Mouse (Mus musculus): ENCODE results near the gene Gm45234. TPM values are rescaled to one million over a fixed set of nuclear protein-coding genes. Genes with fewer than 3 reads are reported as not detected.

The Gm45234 gene
- polyA plus RNA-seq, 1 experiment: 0.04 TPM

GRCm38 (mm10) chr6:124789519-124789918 lies 33.7 kb upstream of the Gm45234 start:
- no peaks in the 10 kb centered on the region for H3K9me3 ChIP-seq (ENCODE audit: control insufficient read depth, low read length)
- H3K4me1 ChIP-seq (ENCODE audit: control insufficient read depth): no peaks in the 10 kb centered on the region
- TF ChIP-seq TAL1 (IDR thresholded peaks at IDR 0.05; ENCODE audit: low read length) (no peak), GATA1 (IDR thresholded peaks at IDR 0.05; ENCODE audit: low read length) (no peak)
- no peaks in the 10 kb centered on the region; the same call in 1 of the 2 replicates for H3K27me3 ChIP-seq (ENCODE audit: control insufficient read depth)
- no peaks in the 10 kb centered on the region for H3K36me3 ChIP-seq (ENCODE audit: control insufficient read depth)
- no peak overlapping the region for H3K4me3 ChIP-seq (replicated peaks)

GRCm38 (mm10) chr6:124787722-124788121 lies 31.9 kb upstream of the Gm45234 start:
- H3K27me3 ChIP-seq (ENCODE audit: control insufficient read depth): no peaks in the 10 kb centered on the region; the same call in 1 of the 2 replicates
- H3K9me3 ChIP-seq (ENCODE audit: control insufficient read depth, low read length): no peaks in the 10 kb centered on the region
- TF ChIP-seq TAL1 (IDR thresholded peaks at IDR 0.05; ENCODE audit: low read length) (no peak), GATA1 (IDR thresholded peaks at IDR 0.05; ENCODE audit: low read length) (no peak)
- no peaks in the 10 kb centered on the region for H3K4me1 ChIP-seq (ENCODE audit: control insufficient read depth)
- no peak overlapping the region for H3K4me3 ChIP-seq (replicated peaks)
- no peaks in the 10 kb centered on the region for H3K36me3 ChIP-seq (ENCODE audit: control insufficient read depth)

GRCm38 (mm10) chr6:124786756-124787420 lies 31.1 kb upstream of the Gm45234 start:
- Histone ChIP-seq H3K4me3 (replicated peaks) (no peak overlapping the region), H3K9me3 (ENCODE audit: control insufficient read depth, low read length) (no peaks in the 10 kb centered on the region), H3K4me1 (ENCODE audit: control insufficient read depth) (no peaks in the 10 kb centered on the region), H3K36me3 (ENCODE audit: control insufficient read depth) (no peaks in the 10 kb centered on the region), H3K27me3 (ENCODE audit: control insufficient read depth) (no peaks in the 10 kb centered on the region; the same call in 1 of the 2 replicates)
- no peak for TF ChIP-seq GATA1 (IDR thresholded peaks at IDR 0.05; ENCODE audit: low read length)
- TF ChIP-seq TAL1 (IDR thresholded peaks at IDR 0.05; ENCODE audit: low read length): no peak

GRCm38 (mm10) chr6:124782436-124782835 lies 26.6 kb upstream of the Gm45234 start:
- Histone ChIP-seq H3K4me3 (replicated peaks) (no peak overlapping the region), H3K27me3 (ENCODE audit: control insufficient read depth) (peaks cover 40% of the 10 kb centered on the region), H3K36me3 (ENCODE audit: control insufficient read depth) (no peaks in the 10 kb centered on the region), H3K4me1 (ENCODE audit: control insufficient read depth) (peaks cover 2% of the 10 kb centered on the region), H3K9me3 (ENCODE audit: control insufficient read depth, low read length) (no peaks in the 10 kb centered on the region)
- TF ChIP-seq TAL1 (IDR thresholded peaks at IDR 0.05; ENCODE audit: low read length) (no peak), GATA1 (IDR thresholded peaks at IDR 0.05; ENCODE audit: low read length) (no peak)

- peaks cover 2% of the 10 kb centered on the region for H3K4me1 ChIP-seq (ENCODE audit: control insufficient read depth)
- TF ChIP-seq GATA1 (IDR thresholded peaks at IDR 0.05; ENCODE audit: low read length) (no peak), TAL1 (IDR thresholded peaks at IDR 0.05; ENCODE audit: low read length) (no peak)
- H3K4me3 ChIP-seq (replicated peaks): no peak overlapping the region
- no peaks in the 10 kb centered on the region for H3K9me3 ChIP-seq (ENCODE audit: control insufficient read depth, low read length)
- H3K36me3 ChIP-seq (ENCODE audit: control insufficient read depth): no peaks in the 10 kb centered on the region
- H3K27me3 ChIP-seq (ENCODE audit: control insufficient read depth): peaks cover 40% of the 10 kb centered on the region
These were observed 25.1 kb upstream of the Gm45234 start for GRCm38 (mm10) chr6:124780917-124781316.

- H3K27me3 ChIP-seq (ENCODE audit: control insufficient read depth): peaks cover 40% of the 10 kb centered on the region
- H3K9me3 ChIP-seq (ENCODE audit: control insufficient read depth, low read length): no peaks in the 10 kb centered on the region
- no peak overlapping the region for H3K4me3 ChIP-seq (replicated peaks)
- TF ChIP-seq GATA1 (IDR thresholded peaks at IDR 0.05; ENCODE audit: low read length) (no peak), TAL1 (IDR thresholded peaks at IDR 0.05; ENCODE audit: low read length) (no peak)
- peaks cover 2% of the 10 kb centered on the region for H3K4me1 ChIP-seq (ENCODE audit: control insufficient read depth)
- no peaks in the 10 kb centered on the region for H3K36me3 ChIP-seq (ENCODE audit: control insufficient read depth)
These were observed 24.2 kb upstream of the Gm45234 start for GRCm38 (mm10) chr6:124779984-124780416.

- Histone ChIP-seq H3K27me3 (ENCODE audit: control insufficient read depth) (peaks cover 40% of the 10 kb centered on the region), H3K4me1 (ENCODE audit: control insufficient read depth) (peaks cover 2% of the 10 kb centered on the region), H3K4me3 (replicated peaks) (no peak within 1 kb of the TSS), H3K9me3 (ENCODE audit: control insufficient read depth, low read length) (no peaks in the 10 kb centered on the region), H3K36me3 (ENCODE audit: control insufficient read depth) (no peaks in the 10 kb centered on the region)
- TF ChIP-seq GATA1 (IDR thresholded peaks at IDR 0.05; ENCODE audit: low read length) (no peak), TAL1 (IDR thresholded peaks at IDR 0.05; ENCODE audit: low read length) (no peak)
These were observed 23.6 kb upstream of the Gm45234 start, which contains the start of gene Lrrc23 for GRCm38 (mm10) chr6:124779222-124779983. TSS of gene Lrrc23 (minus strand) at chr6:124779727.

GRCm38 (mm10) chr6:124770511-124770910 lies 14.7 kb upstream of the Gm45234 start:
- H3K36me3 ChIP-seq (ENCODE audit: control insufficient read depth): no peaks in the 10 kb centered on the region
- no peak overlapping the region for H3K4me3 ChIP-seq (replicated peaks)
- H3K27me3 ChIP-seq (ENCODE audit: control insufficient read depth): peaks cover 68% of the 10 kb centered on the region
- TF ChIP-seq GATA1 (IDR thresholded peaks at IDR 0.05; ENCODE audit: low read length): no peak
- TF ChIP-seq TAL1 (IDR thresholded peaks at IDR 0.05; ENCODE audit: low read length): no peak
- peaks cover 13% of the 10 kb centered on the region for H3K4me1 ChIP-seq (ENCODE audit: control insufficient read depth)
- peaks cover 3% of the 10 kb centered on the region; the same call in 1 of the 2 replicates for H3K9me3 ChIP-seq (ENCODE audit: control insufficient read depth, low read length)

GRCm38 (mm10) chr6:124770013-124770412 lies 14.2 kb upstream of the Gm45234 start:
- Histone ChIP-seq H3K36me3 (ENCODE audit: control insufficient read depth) (no peaks in the 10 kb centered on the region), H3K9me3 (ENCODE audit: control insufficient read depth, low read length) (peaks cover 3% of the 10 kb centered on the region; the same call in 1 of the 2 replicates), H3K4me1 (ENCODE audit: control insufficient read depth) (peaks cover 13% of the 10 kb centered on the region), H3K27me3 (ENCODE audit: control insufficient read depth) (peaks cover 68% of the 10 kb centered on the region), H3K4me3 (replicated peaks) (no peak overlapping the region)
- no peak for TF ChIP-seq TAL1 (IDR thresholded peaks at IDR 0.05; ENCODE audit: low read length)
- no peak for TF ChIP-seq GATA1 (IDR thresholded peaks at IDR 0.05; ENCODE audit: low read length)

Measured in erythroblast, embryonic 14.5 days (primary cell).